Mouse (Mus musculus) liver, postnatal 0 days (tissue): ENCODE measurements at regions not wholly inside any gene's neighbourhood (a gene's known extent, or its start where the extent isn't known, plus 50 kb on each side); places are given as distances from the start of the nearest gene placed in this dataset.

Source experiments
- CTCF ChIP-seq: sonication (generic); IDR thresholded peaks from 2 replicates; pipeline ENCODE4 v1.5.1; 2016; ENCODE audit warnings: antibody characterized with exemption, low read depth
- EP300 ChIP-seq: IDR thresholded peaks from 2 replicates; pipeline ENCODE4 v1.6.1; 2016; ENCODE audit warnings: antibody characterized with exemption, low read depth, mild to moderate bottlenecking

- TF ChIP-seq CTCF: no peak
- TF ChIP-seq EP300: no peak
These were observed 275.0 kb upstream of the Kcnh7 start for GRCm38 (mm10) chr2:63459112-63459511.
